Mouse (Mus musculus) monocyte, adult 5-6 weeks (primary cell): ENCODE results near the gene Slc48a1. TPM values are rescaled to one million over a fixed set of nuclear protein-coding genes. Genes with fewer than 3 reads are reported as not detected.

Experiments
- ATAC-seq: fragments of 153-309, 156-312 bp; replicated peaks from 2 replicates; pipeline ENCODE4 v1.8.0; 2017; ENCODE audit warnings: mild to moderate bottlenecking; ENCODE audit not compliant: low TSS enrichment, insufficient number of reproducible peaks, severe bottlenecking, poor library complexity, low FRiP score
- total RNA-seq: library from RNA; stranded (forward); fragments of 200-1000, 200-491, 200-594 nt; gene quantifications from 3 replicates; pipeline ENCODE4 v1.2.3, GENCODE M21; 2017

The Slc48a1 gene
- 20.0 to 22.8 TPM (median 22.4 TPM) in 3 replicates for total RNA-seq

GRCm38 (mm10) chr15:97778311-97779098, at the start of gene Slc48a1:
Slc48a1 (plus strand) TSS chr15:97778520.
- ATAC-seq: no peak

GRCm38 (mm10) chr15:97728804-97729203, 49.5 kb upstream of the Slc48a1 start:
- no peak for ATAC-seq

DNA sequence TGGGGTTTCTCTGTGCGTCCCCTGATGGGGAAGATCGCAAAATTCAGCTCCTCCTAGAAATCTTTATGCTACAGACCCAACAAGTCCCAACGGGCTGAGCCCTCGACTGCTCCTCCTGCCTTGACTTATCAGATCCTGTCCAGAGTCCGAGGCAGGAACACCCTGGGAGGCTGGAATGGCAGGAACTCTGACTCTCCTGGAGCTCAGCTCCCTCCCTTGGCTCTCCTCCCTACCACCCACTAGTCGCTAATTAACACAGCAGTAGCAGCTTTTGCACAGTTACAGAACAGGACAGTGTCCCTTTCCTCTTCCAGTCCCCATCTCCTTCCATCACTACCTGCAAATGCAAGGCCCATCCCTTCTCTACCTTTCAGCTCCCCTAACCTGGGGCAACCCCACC, 48.0 kb upstream of the Slc48a1 start:
- ATAC-seq: no peak

- no peak for ATAC-seq
These were observed 47.2 kb upstream of the Slc48a1 start, which contains the start of gene Endou for GRCm38 (mm10) chr15:97731111-97731510. Endou (minus strand) TSS chr15:97731339.

DNA sequence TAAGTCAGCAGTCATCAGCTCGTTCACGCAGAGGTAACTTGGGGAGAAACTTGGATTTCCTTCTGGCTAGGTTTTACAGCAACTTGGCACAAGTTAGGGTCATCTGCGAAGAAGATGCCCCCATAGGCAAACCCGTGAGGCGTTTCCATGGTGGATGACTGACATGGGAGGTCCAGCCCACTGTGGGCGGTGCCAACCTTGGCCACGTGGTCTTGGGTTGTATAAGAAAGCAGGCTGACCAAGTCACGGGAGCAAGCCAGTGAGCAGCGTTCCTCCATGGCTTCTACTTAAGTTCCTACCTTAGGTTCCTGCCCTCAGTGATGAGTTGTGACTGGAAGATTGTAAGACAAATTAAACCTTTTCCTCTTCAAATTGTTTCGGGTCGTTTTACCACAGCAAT, 46.3 kb upstream of the Slc48a1 start:
- no peak for ATAC-seq

GRCm38 (mm10) chr15:97738923-97739322, 39.4 kb upstream of the Slc48a1 start:
- ATAC-seq: no peak

- ATAC-seq: no peak
These were observed 38.0 kb upstream of the Slc48a1 start for GRCm38 (mm10) chr15:97740283-97740732.

DNA sequence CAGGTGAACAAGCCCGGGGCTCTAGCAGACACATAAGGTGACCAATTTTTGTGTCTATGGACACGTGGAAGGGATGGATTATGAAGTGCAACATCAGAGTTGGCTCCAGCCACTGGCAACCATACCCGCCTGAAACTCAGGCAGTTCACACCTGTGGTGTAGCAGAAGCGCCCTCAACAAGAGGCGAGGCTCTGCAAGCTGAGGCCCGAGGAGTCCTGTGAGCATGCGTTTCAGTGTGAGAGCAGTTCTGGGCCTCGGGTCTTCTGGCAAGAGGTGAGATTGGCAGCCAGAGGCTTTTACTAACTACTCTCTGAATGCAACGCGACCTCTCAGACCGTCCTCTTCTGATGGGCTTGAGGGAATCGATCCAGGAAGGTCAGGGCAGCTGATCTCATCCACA, 36.7 kb upstream of the Slc48a1 start:
- no peak for ATAC-seq

- 0 out of 2 replicates have a peak, but pooled peaks have one; percentile 19 for ATAC-seq
These were observed 36.2 kb upstream of the Slc48a1 start for GRCm38 (mm10) chr15:97742074-97742473.

GRCm38 (mm10) chr15:97742600-97742999, 35.7 kb upstream of the Slc48a1 start:
- no peak for ATAC-seq

GRCm38 (mm10) chr15:97743210-97743609, 35.1 kb upstream of the Slc48a1 start:
- ATAC-seq: no peak

GRCm38 (mm10) chr15:97743961-97744525, 34.3 kb upstream of the Slc48a1 start:
- no peak for ATAC-seq

DNA sequence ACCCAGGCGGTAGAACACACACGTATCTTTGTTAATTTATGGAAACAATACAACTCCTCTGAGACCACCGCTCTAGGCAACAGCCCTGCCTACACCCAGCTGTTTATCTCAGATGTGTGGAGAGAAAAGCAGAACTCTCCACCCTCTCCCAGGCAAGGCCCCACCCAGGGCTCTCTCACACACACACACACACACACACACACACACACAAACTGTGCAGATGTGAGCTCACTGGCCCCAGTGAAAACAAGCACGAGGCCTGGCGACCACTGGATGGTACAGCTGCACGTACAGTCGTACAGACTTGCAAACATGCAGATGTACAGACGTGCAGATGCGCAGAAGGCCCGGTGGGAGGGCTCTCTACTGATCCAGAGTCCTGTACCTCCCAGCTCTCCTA, 33.4 kb upstream of the Slc48a1 start:
- ATAC-seq: no peak

- no peak for ATAC-seq
These were observed 33.0 kb upstream of the Slc48a1 start for GRCm38 (mm10) chr15:97745331-97745730.

DNA sequence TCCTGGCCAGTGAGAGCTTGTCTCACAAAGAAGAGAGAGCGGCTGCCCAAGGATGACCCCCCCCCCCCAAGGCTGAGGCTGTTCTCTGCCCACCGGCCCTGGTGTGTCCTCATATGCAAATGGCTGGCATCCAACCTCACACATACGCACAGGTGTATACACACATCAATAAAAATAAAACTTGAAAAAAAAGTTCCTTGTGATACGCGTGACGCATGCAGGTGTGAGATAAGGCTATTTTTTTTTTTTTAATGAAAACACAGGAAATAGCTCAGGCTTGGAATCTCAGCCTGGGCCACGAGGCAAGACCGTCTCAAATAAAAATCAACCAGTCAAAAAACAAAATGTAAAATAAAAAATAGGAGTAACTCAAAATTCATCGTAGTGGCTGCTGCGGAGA, 32.0 kb upstream of the Slc48a1 start:
- no peak for ATAC-seq

- ATAC-seq: no peak
These were observed 31.6 kb upstream of the Slc48a1 start for GRCm38 (mm10) chr15:97746748-97747147.

- ATAC-seq: no peak
These were observed 30.8 kb upstream of the Slc48a1 start for GRCm38 (mm10) chr15:97747486-97747885.

DNA sequence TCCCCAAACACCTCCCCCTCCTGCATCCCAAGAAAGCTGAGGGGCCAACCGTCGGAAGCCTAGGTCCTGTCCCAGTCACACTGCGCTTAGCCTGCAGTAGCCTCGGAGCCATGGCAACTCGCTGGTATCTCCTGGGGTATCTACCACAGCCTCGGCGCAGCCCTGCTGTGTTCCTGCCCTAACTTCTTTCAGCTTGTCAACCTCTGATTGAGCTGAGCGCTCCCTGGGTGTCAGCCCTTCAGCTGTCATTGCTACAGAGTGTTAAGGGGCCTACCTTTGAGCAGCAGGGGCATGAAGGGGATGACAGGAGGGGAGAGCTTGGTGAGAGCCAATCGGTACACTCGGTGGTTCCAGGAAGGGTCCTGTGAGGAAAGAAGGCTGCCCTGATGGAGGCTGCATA, 30.0 kb upstream of the Slc48a1 start:
- no peak for ATAC-seq

- ATAC-seq: no peak
These were observed 29.4 kb upstream of the Slc48a1 start for GRCm38 (mm10) chr15:97748964-97749363.

- ATAC-seq: no peak
These were observed 28.9 kb upstream of the Slc48a1 start for GRCm38 (mm10) chr15:97749397-97749796.
